Mouse (Mus musculus): ENCODE results near the gene Gm21616.
"Not testable (repeated sequence)": the region's sequence is repeated elsewhere in the genome, so short reads cannot be mapped to it uniquely, and the experiment has no call there.

Gene Gm21616

GRCm38 (mm10) chrX:125435242-125435641 lies at the start of gene Gm21616:
Gene Gm21616, plus strand, starts transcription at chrX:125435542.
- DNase-seq (ENCODE audit: low read depth), result not testable (repeated sequence)
